Mouse (Mus musculus) liver (tissue): ENCODE measurements around the gene Polr3h.

ENCODE experiments used
- DNase-seq: peaks from one replicate; pipeline ENCODE4 v3.0.0-alpha.2; 2020; ENCODE audit warnings: mixed read lengths

Polr3h gene

DNA sequence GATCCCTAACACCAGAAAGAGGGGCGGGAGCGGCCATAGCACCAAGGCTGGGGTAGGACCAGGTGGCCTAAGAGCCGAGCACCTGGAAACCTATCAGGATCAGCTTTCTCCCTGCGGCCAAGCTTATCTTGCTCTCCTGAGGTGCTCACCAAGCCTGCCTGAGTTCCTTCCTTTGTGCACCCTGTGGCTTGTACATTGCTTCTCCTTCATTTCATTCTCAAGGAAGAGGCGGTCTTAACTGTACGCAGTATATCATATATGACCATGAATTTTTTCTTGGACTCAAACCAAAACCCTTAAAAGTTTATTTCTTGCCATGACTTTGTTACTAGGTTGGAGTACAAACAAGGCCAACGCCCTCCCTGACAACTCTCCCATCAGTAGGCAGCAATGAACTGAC, 61.8 kb downstream of the Polr3h start:
- DNase-seq = no peak

DNA sequence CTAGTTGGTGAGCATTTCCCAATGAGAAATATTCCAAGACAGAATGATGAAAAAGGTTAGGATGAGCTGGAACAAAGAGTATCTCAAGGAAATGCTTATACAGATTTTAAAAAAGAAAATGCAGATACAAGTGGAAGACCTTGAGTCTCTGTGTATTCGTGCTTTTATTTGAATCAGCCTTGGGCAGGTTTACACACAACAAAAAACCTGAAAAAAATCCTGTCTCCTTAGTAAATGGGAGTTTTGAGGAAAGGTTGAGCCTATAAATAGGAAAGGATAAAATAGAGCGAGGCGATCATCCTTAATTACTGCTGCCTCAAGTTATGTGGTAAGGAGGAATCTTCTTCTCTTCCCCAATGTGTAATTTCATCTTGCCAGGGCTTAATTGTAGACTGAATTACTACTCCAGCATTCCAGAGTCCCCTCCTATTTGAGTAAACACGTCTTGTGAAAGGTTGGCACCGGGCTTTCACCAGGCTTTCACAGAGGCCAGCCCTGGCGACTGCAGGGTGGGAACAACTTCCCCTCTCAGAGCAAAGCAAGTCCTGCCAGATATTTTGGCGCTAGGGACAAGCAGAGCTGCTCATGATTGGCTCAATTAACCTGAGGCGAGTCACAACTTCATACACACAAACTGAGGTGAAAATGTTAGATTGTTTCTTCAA, 65.4 kb downstream of the Polr3h start:
- no peak for DNase-seq

DNA sequence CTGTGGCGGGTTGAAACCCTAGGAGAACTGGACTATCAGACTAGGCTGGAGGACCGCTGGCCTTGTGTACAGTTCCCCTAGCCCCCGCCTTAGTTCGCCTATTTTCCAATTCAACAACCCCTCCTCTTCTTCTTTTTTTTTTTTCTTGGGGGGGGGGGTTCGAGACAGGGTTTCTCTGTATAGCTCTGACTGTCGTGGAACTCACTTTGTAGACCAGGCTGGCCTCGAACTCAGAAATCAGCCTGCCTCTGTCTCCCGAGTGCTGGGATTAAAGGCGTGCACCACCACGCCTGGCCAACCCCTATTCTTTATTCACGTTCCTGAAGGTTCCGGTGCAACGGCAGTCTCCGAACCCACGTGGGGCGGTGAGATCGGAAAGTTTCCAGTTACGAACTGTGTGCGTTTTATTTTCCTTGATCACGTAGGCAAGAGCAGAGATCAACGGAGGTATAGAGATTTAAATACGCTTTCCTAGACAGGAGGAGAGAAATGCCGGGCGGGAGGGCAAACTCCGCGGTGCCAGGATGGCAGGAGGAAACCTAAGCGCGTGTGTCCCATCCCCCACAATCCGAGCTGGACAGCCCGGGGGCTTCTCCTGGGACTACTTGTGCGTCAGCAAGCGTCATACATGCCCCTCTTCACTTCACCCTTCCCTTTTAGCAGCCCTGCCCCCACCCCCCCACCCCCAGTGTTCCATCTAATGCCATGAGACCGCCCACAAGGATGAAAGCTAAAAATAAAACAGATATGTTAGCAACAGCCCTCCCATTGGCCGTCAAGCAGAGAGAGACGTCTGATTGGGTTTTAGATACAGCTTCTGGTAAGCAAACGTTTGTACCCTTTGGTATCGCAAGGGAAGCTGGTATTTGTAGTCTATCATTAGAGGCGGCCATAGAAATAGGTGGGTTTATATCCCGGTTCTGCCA, 66.4 kb downstream of the Polr3h start:
- DNase-seq = peak; percentile 86

DNA sequence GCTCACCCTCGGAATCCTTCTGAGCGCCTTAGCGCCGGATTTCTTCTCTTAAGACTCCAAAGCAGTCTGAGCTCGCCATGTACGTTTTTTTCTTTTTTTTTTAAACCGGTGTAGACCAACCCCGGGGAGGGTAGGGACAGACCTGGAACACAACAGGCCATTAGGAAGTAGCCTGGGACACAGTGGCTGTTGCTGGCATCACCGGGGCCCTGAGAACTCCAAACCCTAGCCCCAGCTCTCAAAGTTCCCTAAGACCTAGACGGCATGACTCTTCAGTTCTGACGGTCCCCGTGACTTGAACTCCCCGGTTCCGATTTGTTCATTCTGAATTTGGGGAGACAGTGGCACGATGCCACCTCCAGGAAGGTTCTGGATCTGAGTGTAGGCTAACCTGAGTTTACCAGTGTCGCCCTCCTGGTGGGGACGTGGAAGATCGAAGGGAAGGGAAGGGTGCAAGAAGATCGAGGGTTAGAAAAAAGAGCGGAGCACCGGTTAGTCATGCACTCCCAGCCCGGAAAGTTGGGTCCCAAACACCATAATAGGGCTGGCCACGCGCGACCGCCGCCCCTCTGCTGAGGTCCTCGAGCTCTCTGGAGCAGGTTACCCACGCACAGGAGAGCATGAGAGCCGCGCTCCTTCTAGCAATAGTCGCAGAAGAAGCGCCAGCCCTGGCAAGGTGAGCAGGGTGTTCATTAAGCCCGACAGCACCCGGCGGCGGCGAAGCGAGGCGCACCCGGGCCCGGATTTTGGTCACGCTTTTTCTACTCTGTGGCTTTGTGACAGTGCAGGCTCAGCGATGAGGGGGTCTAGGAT, 67.3 kb downstream of the Polr3h start, which contains the start of gene Tob2:
Gene Tob2, minus strand, starts transcription at position 280 of the 813 bp plus-strand sequence.
- peak; percentile 69 for DNase-seq

DNA sequence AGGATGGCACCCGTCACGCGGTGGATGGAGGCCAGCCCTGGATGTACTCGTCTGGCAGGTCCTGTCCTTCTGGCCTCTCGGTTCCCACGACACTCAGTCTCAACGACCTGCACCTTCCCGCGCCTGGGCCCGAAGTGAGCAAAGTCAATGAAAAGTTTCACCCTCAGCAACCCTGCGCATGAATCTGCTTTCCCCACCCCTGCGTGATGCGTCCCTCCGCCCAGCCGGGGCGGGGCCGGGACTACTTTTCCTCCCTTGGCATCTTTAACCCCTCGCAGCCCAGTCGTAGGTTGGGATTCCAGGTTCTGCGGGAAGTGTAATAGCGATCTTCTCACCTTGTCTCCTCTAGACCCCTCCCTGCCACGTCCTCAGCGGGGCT, 67.9 kb downstream of the Polr3h start:
- peak; percentile 93 for DNase-seq

DNA sequence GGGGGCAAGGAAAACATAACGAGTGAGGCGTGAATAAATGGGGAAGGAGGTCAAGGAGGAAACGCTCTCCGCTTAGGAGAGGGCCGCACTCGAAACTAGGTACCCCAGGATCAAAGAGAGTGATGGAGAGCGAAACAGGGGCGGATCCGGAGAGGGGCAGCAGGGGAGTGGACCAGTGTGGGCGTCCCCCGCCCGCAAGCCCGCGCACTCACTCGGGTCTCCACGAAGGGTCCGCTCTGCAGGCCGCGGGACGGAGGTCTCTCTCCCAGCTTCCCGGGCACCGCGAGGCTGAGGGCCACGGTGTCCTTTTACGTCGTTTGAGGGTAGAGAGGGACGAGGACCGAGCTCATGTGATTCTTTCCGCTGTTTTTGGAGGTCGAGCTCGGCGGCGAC, 68.3 kb downstream of the Polr3h start:
- peak; percentile 72 for DNase-seq

DNA sequence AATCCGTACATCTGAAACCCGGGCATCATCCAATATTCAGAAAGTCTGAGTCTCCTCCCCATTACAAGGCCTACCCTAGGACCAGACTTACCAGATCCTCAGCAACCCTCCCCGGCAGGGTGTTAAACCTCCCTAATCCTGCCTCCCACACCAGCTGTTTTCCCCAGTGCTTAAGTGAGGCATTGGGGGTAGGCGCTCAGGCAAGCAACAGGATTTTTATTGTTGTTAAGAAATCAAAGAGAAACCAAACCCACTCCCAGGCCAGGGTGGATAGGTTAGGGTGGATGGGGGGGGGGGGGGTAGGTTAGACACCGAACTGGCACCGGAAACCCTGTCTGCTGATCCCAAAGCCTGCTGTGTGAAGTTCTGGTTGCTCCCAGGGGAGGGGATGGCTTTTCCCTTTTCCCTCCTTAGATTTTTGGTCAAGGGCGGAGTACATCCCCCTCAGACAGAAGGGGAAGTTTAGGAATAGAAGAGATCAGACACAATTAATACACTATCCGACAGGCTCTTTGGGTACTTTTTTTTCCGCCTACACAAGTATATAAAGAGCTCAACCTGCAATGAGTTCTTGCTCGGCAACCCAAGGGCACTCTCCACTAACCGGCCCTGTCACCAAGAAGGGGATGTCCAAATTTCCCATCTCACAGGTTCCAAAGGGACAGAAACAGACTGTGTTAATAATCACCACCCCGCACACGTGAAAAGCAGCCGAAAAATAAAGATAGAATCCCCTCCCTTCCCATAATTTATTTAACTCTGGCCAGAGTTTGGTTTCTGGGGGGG, 68.9 kb downstream of the Polr3h start:
- DNase-seq = peak; percentile 33

DNA sequence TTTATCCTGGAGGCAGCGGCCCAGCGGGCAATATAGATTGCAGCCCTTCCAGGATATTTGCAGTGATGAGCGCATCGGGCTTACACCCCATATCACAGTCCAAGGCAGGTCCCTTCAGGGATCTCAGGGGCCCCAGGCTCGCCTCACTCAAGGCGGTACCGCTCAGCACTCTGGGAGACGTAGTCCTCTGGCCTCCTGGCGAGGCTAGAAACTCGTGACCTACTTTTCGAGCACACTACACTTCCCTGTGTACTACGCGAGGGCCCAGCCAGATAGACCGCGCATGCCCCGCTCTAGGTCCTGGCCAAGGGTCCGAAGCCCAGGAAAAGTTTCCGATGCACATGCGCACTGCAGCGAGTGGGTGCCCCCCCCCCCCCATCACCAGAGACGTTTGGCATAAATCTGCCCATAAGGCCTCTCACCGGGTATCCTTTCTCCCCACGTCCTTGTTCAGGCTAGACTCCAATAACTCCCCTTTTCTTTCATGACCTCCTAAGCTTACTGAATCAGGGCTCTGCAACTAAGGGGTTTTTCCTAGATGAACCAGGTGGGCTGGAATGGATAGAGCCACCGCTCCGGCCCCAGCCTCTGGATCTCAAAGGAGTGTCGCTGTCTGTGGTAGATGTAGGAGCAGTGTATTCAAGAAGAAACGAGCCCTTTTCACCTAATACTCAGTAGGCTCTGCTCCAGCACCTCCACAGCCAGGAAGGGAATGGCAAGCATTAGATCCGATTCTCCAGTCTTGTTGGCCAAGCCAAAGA, 69.8 kb downstream of the Polr3h start:
- DNase-seq = peak; percentile 91

DNA sequence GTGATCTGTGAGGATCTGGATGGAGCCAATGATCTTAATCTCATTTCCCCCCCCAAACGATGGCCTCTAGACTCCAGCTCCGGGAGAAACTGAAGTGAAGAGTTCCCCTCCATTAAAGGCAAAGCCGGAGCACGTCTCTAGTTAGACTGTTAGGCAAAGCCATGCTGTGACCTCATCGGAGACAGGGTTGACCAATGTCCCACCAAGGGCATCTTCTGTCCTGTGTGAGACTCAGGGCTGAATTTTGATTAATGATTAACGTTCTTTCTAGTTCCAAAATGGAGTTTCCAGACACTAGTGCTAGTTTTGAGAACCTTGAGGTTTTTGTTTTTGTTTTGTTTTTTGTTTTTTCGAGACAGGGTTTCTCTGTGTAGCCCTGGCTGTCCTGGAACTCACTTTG, 73.0 kb downstream of the Polr3h start:
- no peak for DNase-seq

DNA sequence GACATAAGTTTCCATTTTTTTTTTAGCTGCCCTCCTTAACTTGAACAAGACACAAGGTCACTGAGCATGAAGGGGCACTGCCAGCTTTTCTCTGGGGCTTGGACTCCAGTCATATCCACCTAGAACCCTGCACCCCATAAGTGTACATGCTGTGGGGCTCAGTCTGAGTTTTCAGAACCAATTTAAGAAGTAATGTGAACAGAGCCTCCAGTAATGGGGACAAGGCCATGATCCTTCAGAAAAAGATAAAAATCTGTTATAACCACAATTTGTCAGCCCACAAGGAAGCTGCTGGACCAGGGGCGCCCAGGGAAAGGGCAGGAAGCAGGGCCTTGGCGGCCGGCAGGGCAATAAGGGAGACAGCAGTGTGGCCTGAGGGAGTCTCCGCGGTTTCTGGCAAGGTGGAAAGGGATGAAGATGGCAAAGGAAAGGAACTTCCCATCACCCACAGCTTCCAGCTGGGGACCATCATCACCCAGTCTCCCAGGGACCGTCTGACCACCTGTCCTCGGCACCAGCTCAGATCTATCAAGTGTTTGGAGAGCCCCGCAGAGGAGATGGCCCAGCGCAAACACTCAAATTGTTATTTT, 73.5 kb downstream of the Polr3h start:
- no peak for DNase-seq

DNA sequence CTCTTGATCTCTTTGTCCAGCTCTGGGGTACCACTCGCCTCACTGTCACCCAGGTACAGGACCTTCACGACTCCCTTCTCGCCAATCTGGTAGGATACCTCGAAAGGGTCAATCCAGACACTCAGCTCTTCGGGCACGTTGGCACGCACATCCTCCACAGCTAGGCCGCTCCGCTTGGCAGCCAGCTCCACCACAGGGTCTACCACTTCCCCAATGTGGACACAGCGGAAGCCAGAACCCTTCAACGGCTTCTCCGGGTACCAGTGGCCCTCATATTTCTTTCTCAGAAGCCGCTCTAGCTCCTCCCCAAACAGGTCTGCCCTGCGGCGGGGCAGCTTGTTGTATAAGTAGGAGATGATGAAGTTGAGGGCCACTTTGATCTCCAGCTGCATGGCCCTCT, 74.7 kb downstream of the Polr3h start:
- no peak for DNase-seq

DNA sequence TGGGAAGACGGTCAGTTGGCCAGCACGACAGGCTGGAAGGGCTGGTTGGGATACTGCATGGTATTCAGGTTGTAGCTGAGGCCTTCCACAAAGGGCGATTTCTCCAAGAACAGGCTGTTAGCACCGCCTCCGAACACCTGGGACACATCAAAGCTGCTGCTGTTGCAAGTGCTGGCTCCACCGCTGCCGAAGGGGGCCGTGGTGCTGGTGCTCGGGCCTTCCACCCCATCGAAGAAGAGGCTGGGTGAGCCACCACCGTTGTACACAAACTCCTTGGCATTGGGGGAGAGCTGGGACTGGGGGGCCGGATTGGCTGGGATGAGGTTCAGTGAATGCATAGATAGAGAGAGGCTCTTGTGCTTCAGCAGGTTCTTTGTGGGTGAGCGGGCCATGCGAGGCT, 75.3 kb downstream of the Polr3h start:
- no peak for DNase-seq

DNA sequence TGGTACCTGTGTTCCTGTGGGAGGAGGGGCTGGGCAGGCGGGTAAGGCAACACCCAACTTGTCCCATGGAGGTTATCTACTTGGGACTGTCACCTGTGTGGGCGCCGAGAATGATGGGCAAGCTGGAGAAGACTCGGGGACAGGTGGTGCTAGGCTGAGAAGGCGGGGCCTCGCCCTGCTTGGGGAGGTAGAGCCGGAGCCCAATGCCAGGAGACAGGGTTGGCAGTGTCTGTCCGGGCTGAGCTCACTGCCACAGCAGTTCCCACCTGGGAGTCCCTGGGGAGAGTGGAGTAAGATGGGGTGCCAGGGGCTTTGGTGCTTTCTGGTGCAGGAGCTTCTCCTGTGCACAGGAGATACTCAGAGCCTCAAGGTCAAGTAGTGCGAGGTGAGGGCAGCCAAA, 76.9 kb downstream of the Polr3h start:
- no peak for DNase-seq

DNA sequence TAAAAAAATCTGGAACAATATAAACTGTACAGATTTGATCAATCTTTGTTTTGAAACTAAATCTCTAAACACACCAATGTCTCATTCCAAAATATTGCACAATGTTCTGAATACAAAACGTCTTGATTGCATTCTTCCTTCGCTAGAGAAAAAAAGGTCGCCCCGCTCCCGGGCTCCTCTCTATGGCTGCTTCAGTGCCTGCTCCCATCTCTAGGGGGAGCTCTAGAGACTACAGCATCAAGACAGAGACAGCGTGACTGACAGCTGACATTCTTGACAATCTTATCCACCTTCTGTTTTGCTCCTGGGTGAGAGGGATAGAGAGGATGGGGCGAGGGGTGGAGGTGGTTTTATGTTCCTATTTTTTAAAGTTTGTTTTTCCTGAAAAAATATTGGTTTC, 77.7 kb downstream of the Polr3h start:
- DNase-seq = peak; percentile 76

DNA sequence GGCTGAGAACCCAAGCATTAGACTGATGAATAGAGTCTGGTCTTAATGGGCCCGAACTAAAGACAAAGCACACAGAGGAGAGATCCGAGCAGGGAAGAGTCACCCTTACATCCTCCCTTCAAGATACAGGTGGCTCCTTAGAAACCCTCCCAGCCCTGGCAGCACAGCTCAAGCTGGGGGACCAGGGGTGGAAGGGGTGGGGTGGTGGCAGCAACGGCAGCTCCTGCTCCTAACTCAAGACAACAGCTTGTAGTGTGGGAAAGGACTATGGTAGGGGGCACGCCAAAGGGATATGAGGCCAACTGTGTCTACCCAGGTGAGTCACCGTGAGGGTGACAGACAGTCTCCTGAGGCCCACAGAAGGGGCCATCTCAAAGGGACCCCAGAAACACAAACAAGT, 78.2 kb downstream of the Polr3h start:
- no peak for DNase-seq

DNA sequence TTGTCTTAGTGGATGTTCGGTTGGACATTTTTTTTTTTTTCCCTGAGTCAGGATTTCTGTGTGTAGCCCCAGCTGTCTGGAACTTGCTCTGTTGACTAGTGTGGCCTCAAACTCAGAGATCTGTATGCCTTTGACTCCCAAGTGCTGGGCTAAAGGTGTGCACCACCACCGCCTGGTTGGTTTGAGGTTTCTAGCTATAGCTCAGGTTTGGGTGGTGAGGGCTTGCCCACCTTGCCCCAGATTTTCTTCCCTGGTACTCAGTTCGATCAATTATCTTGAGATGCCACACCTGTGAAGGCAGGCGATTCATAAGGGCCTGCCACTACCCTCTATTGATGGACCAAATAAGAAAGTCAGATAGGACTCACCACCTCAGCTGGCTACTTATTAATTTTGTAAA, 78.9 kb downstream of the Polr3h start:
- DNase-seq = no peak

DNA sequence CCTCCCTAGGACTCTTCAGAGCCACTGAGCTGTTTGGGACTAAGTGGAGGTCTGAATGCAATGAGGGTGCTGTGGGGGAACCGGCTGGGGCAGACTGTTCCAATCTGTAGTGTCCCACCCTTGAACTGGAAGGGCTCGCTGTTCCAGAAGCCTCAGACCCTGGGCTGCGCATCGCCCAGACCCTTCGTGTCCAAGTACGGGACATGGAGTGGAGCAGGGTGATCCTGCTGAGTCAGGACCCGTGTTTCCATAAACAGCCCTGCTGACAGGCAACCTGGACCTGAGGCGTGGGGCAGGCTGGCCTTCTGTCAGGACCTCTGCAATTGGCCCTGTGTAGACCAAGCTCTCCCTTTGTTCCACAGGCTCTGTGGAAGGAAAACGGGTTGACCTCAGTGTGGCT, 79.3 kb downstream of the Polr3h start:
- DNase-seq = no peak

DNA sequence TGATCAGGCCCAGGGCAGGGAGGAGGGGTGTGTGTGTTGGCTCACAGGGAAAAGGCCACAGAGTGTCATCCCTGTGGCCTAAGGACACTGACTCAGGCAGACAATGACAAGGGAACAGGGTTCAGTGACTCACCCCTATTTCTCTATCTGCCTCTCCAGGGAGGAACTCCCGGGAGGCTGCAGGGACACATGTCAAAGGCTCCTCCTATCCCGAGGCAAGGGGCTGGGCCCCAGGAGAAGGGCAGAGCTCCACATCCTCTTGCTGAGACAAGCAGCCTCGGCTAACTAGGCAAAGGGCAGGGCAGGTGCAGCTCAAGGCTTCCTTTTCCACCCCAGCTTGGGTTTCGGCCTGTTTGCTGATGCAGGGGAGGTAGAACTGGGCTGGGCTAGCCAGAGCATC, 80.3 kb downstream of the Polr3h start:
- no peak for DNase-seq

DNA sequence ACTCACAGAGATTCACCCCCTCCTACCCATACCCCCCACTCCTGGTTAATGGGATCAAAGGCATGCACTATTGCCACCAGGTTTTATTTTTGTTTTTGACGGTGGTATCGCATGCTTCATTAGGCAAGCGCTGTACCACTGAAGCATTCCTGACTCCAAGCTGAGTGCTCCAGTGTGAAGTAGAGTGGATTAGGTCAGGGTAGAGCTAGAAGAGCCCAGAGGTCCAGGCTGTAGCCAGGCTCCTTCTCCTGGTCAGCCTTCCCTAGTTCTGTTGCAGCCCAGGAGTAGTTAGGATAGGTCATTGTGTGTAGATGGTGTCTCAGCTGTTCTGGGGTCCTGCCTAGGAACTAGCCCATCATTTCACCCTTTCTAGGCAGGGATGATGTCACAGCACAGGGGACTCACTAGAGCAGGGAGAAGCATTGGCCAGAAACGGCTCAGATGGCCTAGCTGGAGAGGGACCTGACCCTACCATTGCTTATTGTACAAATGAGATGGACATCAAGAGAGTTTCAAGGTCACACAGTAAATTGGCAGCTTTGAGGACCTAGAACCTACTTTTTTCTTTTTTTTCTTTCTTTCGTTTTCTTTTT, 80.9 kb downstream of the Polr3h start:
- DNase-seq = no peak

DNA sequence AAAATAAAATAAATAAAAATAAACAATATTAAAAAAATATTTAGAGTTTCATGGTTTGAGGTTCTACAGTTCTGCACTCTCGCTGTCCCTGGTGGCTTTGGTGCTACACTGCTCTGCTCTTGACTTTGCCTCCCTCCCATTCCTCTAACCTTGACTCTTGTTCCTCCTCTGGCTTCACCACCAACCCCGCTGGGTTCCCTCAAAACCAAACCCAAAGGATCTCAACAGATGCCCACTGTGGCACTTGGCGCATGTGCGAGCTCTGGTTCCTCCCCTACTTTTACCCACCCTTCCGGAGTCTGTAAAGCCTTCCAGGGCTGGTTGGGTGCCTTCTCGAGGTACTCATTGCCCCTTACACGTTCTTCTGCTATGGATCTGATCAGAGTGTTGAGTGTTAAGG, 83.8 kb downstream of the Polr3h start:
- no peak for DNase-seq

DNA sequence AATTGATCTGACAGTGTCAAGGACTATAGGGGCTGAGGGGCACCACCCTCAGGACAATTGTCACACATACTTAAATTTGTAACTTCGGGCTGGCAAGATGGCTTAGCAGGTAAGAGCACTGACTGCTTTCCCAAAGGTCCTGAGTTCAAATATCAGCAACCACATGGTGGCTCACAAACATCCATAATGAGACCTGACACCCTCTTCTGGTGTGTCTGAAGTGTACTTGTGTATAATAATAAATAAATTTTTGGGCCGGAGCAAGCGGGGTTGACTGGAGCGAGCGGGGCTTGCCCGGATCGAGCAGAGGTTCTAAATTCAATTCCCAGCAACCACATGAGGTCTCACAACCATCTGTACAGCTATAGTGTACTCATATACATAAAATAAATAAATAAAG, 85.7 kb downstream of the Polr3h start:
- no peak for DNase-seq
